Mouse (Mus musculus) small intestine, adult 2 months (tissue): ENCODE measurements around the gene Cyth3. TPM values are rescaled to one million over a fixed set of nuclear protein-coding genes. Genes with fewer than 3 reads are reported as not detected.

Experiments
- H3K27ac ChIP-seq: fragments of 200-500 bp; 2 replicates; pipeline ENCODE4 v1.5.1; 2012; ENCODE audit warnings: low read depth, low read length, control low read depth, inconsistent platforms; ENCODE audit not compliant: insufficient read depth
- H3K27me3 ChIP-seq: fragments of 200-500 bp; 2 replicates; pipeline ENCODE4 v1.6.1; 2012; ENCODE audit warnings: mild to moderate bottlenecking, moderate library complexity, low read length, inconsistent platforms; ENCODE audit not compliant: control insufficient read depth, insufficient read depth
- H3K36me3 ChIP-seq: fragments of 200-500 bp; 2 replicates; pipeline ENCODE4 v1.6.1; 2012; ENCODE audit warnings: mild to moderate bottlenecking, low read length, control low read depth, inconsistent platforms; ENCODE audit not compliant: control insufficient read depth, insufficient read depth
- H3K4me1 ChIP-seq: fragments of 200-500 bp; 2 replicates; pipeline ENCODE4 v1.6.1; 2012; ENCODE audit warnings: low read length, inconsistent platforms, mixed read lengths; ENCODE audit not compliant: control insufficient read depth, insufficient read depth, insufficient read length
- H3K4me3 ChIP-seq: fragments of 200-500 bp; 2 replicates; pipeline ENCODE4 v1.5.1; 2012; ENCODE audit warnings: low read depth, mild to moderate bottlenecking, control low read depth, inconsistent platforms, low read length, moderate library complexity
- CTCF ChIP-seq: fragments of 200-500 bp; IDR thresholded peaks from 2 replicates; pipeline ENCODE4 v1.5.1; 2012; ENCODE audit warnings: low read depth, mild to moderate bottlenecking, control low read depth, inconsistent platforms, low read length, moderate library complexity, mixed read lengths; ENCODE audit not compliant: insufficient replicate concordance, insufficient read length; ENCODE audit errors: extremely low read depth
- POLR2A ChIP-seq: fragments of 200-500 bp; IDR thresholded peaks from 2 replicates; pipeline ENCODE4 v1.6.1; 2012; ENCODE audit warnings: low read depth, mild to moderate bottlenecking, control low read depth, inconsistent platforms, low read length, moderate library complexity
- WGBS: fragments of 180-500 bp; shearing (Covaris S2); methylation state at CpG from one replicate; pipeline ENCODE4 v1.1.7; 2018; 5-methylcytosine and 5-hydroxymethylcytosine counted together
- polyA plus RNA-seq: library from polyadenylated mRNA; depleted of rRNA; stranded (reverse); fragments of >200 nt; gene quantifications from 2 replicates; pipeline ENCODE4 v1.2.3, GENCODE M21; 2012

Gene Cyth3
- polyA plus RNA-seq, 1 experiment = 10.3 TPM

DNA sequence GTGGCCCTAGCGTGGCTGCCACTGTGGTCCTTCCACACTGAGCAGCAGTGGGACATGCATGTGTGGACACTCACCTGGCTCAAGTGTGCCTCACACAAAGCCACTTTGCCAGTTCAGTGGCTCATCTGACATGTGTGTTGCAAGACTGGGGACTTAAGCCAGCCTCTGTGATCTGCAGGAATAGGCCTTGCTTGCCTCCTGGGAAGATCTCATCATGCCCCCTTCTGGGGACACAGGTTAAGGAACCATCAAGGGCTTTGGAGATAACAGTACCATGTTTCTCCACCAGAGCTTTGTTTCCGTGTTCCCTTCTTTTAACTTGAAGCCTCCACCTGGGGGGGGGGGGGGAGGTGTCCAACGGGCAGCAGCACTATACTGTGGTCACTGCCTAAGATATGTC, 74.1 kb downstream of the Cyth3 start:
- no peaks in the 10 kb centered on the region; the same call in none of the 2 replicates for H3K36me3 ChIP-seq
- TF ChIP-seq CTCF (no peak), POLR2A (no peak)
- no peak overlapping the region for H3K27ac ChIP-seq
- H3K4me3 ChIP-seq = no peak overlapping the region
- 57% methylated on average over 3 of the region's 3 CpGs for WGBS
- H3K4me1 ChIP-seq = no peaks in the 10 kb centered on the region
- no peaks in the 10 kb centered on the region for H3K27me3 ChIP-seq

DNA sequence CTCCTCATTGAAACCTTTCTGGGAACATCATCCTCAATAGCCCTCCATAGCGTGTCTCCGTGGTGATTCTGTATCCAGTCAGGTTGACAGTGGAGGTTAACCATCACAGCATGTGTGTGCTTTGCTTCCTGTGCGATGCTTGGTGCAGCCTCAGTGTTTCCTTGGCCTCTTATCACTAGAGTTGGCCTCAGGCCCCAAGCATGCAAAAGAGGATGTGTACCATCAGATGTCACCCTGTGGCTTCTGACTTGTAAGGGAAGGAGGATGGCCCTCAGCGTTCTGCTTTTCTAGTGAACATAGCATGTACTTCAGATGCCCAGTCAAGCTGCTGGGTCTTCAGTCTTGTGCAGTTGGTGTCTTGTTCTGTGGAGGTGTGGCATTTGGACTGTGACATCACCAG, 76.2 kb downstream of the Cyth3 start:
- 83% methylated on average over 4 of the region's 4 CpGs for WGBS
- H3K4me1 ChIP-seq = no peaks in the 10 kb centered on the region
- H3K4me3 ChIP-seq = no peak overlapping the region
- TF ChIP-seq POLR2A (no peak), CTCF (no peak)
- no peak overlapping the region for H3K27ac ChIP-seq
- no peaks in the 10 kb centered on the region for H3K27me3 ChIP-seq
- H3K36me3 ChIP-seq = peaks cover 3% of the 10 kb centered on the region

DNA sequence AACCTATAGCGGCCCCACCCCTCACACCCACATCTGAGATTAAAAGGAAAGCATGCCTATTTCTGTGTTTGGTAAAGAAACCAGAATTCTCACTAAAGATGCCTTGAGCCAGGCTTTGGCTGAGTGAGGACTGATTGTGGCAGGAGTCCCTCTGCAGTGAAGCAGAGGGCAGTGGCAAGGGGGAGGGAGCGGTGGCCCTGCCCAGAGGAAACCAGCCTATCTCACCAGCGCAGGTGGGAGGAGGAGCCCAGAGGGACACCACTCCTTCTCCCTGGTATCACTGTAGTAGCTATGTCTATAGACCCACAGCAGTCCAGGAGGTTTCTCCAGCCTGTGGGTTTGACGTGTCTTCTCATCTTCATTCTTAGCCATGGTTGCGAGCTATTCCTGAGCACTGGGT, 78.0 kb downstream of the Cyth3 start:
- 86% methylated on average over 5 of the region's 5 CpGs for WGBS
- no peak overlapping the region for H3K4me3 ChIP-seq
- H3K27ac ChIP-seq = no peak overlapping the region
- H3K4me1 ChIP-seq = no peaks in the 10 kb centered on the region
- peaks cover 8% of the 10 kb centered on the region for H3K36me3 ChIP-seq
- no peaks in the 10 kb centered on the region for H3K27me3 ChIP-seq
- TF ChIP-seq CTCF (no peak), POLR2A (no peak)

DNA sequence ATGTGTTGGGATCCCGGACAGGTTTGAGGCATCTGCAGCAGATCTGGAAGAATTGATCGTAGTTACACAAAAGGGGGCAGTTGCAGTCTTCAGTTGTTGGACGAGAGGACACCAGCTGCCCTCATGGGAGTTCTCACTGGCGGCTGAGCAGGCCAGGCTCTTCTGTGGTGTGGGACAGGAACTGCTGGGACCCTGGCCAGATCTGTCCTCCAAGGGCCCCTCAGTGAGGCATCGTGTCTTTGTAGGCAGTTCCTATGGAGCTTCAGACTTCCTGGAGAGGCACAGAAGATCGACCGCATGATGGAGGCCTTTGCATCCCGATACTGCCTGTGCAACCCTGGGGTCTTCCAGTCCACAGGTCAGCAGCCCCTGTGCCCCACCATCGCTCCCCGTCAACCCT, 78.8 kb downstream of the Cyth3 start:
- peaks cover 8% of the 10 kb centered on the region for H3K36me3 ChIP-seq
- no peak overlapping the region for H3K4me3 ChIP-seq
- no peaks in the 10 kb centered on the region for H3K4me1 ChIP-seq
- 88% methylated on average over 10 of the region's 10 CpGs for WGBS
- H3K27ac ChIP-seq = no peak overlapping the region
- TF ChIP-seq POLR2A (no peak), CTCF (no peak)
- H3K27me3 ChIP-seq = no peaks in the 10 kb centered on the region

DNA sequence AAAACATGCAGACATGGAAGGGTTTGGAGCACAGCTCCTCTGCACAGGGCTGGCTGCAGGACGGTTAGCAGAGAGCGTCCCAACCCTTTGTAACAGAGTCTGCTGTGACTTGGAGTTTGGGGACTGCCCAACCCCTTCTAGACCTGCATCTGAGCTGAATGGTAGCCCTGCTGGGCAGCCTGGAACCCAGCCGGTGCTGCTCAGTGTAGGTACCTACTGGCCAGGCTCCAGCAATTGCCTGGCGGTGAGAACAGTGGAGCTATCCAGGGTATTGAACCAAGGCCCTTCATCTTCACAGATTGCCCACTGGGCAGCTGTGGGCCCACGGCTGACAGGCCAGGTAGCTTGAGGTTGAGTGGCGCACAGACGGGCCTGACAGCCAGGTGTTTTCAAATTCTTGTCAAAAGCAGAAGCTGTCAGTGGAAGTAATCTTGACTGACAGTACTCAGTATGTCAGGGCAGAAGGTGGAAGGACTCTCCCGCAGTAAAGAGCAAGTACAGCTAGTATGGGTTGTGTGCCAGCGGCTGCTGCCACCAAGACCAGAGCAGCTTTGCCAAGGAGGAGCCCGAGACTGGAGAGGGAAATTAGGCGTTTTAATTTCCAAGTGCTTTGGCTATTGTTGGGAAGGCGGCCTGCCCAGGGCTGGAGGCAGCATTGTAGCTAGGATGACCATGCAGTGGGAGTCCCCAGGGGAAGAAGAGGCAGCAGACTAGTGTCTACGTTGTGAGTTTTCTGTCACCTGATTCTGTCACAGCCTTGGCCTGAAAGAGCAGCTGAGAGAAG, 82.8 kb downstream of the Cyth3 start:
- H3K4me1 ChIP-seq = no peaks in the 10 kb centered on the region
- H3K36me3 ChIP-seq = peaks cover 23% of the 10 kb centered on the region
- no peaks in the 10 kb centered on the region for H3K27me3 ChIP-seq
- H3K27ac ChIP-seq = no peak overlapping the region
- 84% methylated on average over 13 of the region's 13 CpGs for WGBS
- no peak overlapping the region for H3K4me3 ChIP-seq
- TF ChIP-seq POLR2A = no peak
- TF ChIP-seq CTCF = no peak

DNA sequence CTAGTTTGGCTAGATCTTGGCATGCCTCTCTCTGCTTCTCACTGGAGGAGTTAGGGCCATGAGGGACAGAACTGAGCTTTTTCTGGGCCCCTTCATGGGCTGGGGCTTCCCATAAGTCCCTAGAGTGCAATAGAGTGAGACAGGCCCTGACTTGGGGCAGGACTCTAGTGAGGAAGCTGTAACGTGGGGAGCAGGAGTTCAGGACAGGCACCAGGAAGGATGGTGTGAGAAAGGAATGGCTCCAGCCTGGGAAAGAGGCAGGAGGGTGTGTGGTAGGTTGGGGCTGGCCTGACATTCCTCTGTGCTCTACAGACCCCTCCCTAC, 83.4 kb downstream of the Cyth3 start:
- WGBS = 61% methylated on average over 1 of the region's 1 CpGs

DNA sequence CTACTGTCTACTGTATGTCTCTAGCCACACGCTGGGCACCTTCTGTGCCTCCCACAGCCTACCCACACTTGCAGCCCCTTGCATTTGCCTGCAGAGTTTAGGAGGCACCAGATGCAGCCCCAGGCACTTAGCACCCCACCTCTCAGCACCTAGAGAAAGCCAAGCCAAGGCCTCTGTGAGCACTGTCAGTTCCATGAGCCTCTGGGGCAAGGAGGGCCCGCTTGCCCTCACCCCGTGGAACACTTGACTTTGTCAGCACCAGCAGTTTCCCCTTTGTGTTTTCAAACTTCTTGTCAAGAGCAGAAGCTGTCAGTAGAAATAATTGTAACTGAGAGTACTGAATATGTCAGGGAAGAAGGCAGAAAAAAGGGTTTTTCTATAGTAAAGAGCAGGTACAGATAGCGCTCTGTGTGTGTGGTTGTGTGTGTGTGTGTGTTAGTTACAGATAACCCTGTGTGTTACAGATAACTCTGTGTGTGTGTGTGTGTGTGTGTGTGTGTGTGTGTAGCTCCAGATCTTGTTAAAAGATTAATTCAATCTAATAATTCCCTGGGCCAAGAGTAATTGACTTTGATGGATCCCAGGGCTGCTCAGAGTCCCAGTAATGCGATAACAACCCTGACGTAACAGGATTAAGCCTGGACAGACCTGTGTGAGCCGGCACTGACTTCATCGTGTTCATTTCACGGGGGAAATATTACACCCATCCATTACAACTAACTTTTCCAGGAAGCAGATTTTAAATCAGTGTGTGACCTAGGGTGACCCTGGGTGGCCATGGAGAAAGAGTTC, 84.0 kb downstream of the Cyth3 start:
- no peak overlapping the region for H3K27ac ChIP-seq
- H3K27me3 ChIP-seq = no peaks in the 10 kb centered on the region
- peaks cover 27% of the 10 kb centered on the region for H3K36me3 ChIP-seq
- H3K4me3 ChIP-seq = no peak overlapping the region
- no peaks in the 10 kb centered on the region for H3K4me1 ChIP-seq
- TF ChIP-seq POLR2A (no peak), CTCF (no peak)
- 81% methylated on average over 9 of the region's 9 CpGs for WGBS

More for the DNA sequence above, 83.4 kb downstream of the Cyth3 start:
- H3K27me3 ChIP-seq = no peaks in the 10 kb centered on the region
- TF ChIP-seq POLR2A (no peak), CTCF (no peak)
- H3K4me1 ChIP-seq = no peaks in the 10 kb centered on the region
- peaks cover 23% of the 10 kb centered on the region for H3K36me3 ChIP-seq
- no peak overlapping the region for H3K4me3 ChIP-seq
- no peak overlapping the region for H3K27ac ChIP-seq

DNA sequence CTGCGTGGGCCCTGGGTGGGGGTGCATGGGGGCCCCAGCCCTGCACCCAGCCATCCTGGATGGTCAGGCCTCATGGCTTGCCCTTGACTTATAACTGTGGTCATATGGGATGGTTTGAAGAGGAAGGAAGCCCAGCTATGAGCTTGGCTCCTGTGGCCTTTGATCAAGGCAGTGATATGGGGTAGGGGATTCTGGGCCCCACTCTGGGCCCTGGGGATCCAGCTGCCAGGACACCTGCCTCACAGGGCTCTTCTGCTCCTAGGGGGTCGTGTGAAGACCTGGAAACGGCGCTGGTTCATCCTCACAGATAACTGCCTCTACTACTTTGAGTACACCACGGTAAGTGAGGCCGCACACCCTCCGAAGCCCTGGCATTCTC, 84.6 kb downstream of the Cyth3 start:
- Histone ChIP-seq H3K27ac (no peak overlapping the region), H3K4me3 (no peak overlapping the region), H3K27me3 (no peaks in the 10 kb centered on the region), H3K36me3 (peaks cover 25% of the 10 kb centered on the region), H3K4me1 (no peaks in the 10 kb centered on the region)
- 88% methylated on average over 7 of the region's 7 CpGs for WGBS
- TF ChIP-seq POLR2A = no peak
- no peak for TF ChIP-seq CTCF
